Mouse (Mus musculus) embryonic facial prominence, embryonic 13.5 days (tissue): Measurements from ENCODE around the gene Srek1ip1. TPM values are rescaled to one million over a fixed set of nuclear protein-coding genes. Genes with fewer than 3 reads are reported as not detected.

Experiments used
- ATAC-seq: fragments of 200-750 bp; cut with Nextera tagmentation; 2 replicates; pipeline ENCODE4 v1.8.0; 2017; ENCODE audit warnings: low read depth; ENCODE audit not compliant: insufficient number of reproducible peaks, insufficient read depth, low FRiP score, low TSS enrichment
- H3K27ac ChIP-seq: fragments of 300-500 bp; sonication (generic); 2 replicates; pipeline ENCODE4 v1.5.1; 2015; ENCODE audit warnings: moderate library complexity, mild to moderate bottlenecking, inconsistent platforms
- H3K27me3 ChIP-seq: fragments of 300-500 bp; sonication (generic); 2 replicates; pipeline ENCODE4 v1.6.1; 2015; ENCODE audit warnings: mild to moderate bottlenecking, inconsistent platforms
- H3K36me3 ChIP-seq: fragments of 300-500 bp; sonication (generic); 2 replicates; pipeline ENCODE4 v1.6.1; 2015; ENCODE audit warnings: mild to moderate bottlenecking, inconsistent platforms
- H3K4me1 ChIP-seq: fragments of 300-500 bp; sonication (generic); 2 replicates; pipeline ENCODE4 v1.6.1; 2015; ENCODE audit warnings: inconsistent platforms
- H3K4me2 ChIP-seq: fragments of 300-500 bp; sonication (generic); 2 replicates; pipeline ENCODE4 v1.6.1; 2015; ENCODE audit warnings: moderate library complexity, mild to moderate bottlenecking, inconsistent platforms
- H3K4me3 ChIP-seq: fragments of 300-500 bp; sonication (generic); 2 replicates; pipeline ENCODE4 v1.5.1; 2015; ENCODE audit warnings: mild to moderate bottlenecking, inconsistent platforms
- H3K9ac ChIP-seq: fragments of 300-500 bp; sonication (generic); 2 replicates; pipeline ENCODE4 v1.6.1; 2015; ENCODE audit warnings: mild to moderate bottlenecking, inconsistent platforms
- H3K9me3 ChIP-seq: fragments of 300-500 bp; sonication (generic); 2 replicates; pipeline ENCODE4 v1.6.1; 2016; ENCODE audit warnings: inconsistent platforms
- WGBS: fragments of 180-500 bp; shearing (Covaris S2); methylation state at CpG from one replicate; pipeline ENCODE4 v1.1.7; 2015; ENCODE audit warnings: mixed read lengths; 5-methylcytosine and 5-hydroxymethylcytosine counted together
- polyA plus RNA-seq: library from polyadenylated mRNA; unstranded; fragments of >200 nt; fragmentation: Nextera tagmentation; extraction: Ambion mirVana; gene quantifications from 2 replicates; pipeline ENCODE4 v1.2.1, GENCODE M21; 2015

Srek1ip1 gene
- polyA plus RNA-seq, 1 experiment from 2014 or later = 26.2 TPM

- 88% methylated on average over 10 of the region's 13 CpGs for WGBS
- ATAC-seq = no peak
- H3K27ac ChIP-seq = no peak overlapping the region
Measured at GRCm38 (mm10) chr13:104843295-104844089, 51.2 kb downstream of the Srek1ip1 start.

GRCm38 (mm10) chr13:104853645-104854044 lies 61.4 kb downstream of the Srek1ip1 start:
- no peaks in the 10 kb centered on the region for H3K36me3 ChIP-seq
- ATAC-seq = no peak
- no peaks in the 10 kb centered on the region for H3K4me1 ChIP-seq
- H3K27me3 ChIP-seq = no peaks in the 10 kb centered on the region
- no peak overlapping the region for H3K27ac ChIP-seq
- no peak overlapping the region for H3K4me2 ChIP-seq
- H3K4me3 ChIP-seq = no peak overlapping the region
- no peak overlapping the region for H3K9ac ChIP-seq
- H3K9me3 ChIP-seq = no peaks in the 10 kb centered on the region
- 87% methylated on average over 2 of the region's 2 CpGs for WGBS

More at GRCm38 (mm10) chr13:104843295-104844089, 51.2 kb downstream of the Srek1ip1 start:
- Histone ChIP-seq H3K4me2 (no peak overlapping the region), H3K4me1 (no peaks in the 10 kb centered on the region), H3K36me3 (peaks cover 5% of the 10 kb centered on the region), H3K27me3 (no peaks in the 10 kb centered on the region), H3K9me3 (no peaks in the 10 kb centered on the region), H3K4me3 (no peak overlapping the region), H3K9ac (no peak overlapping the region)

- H3K9ac ChIP-seq = peak within 1 kb of the TSS; percentile 73
- H3K4me1 ChIP-seq = peaks cover 5% of the 10 kb centered on the region
- H3K36me3 ChIP-seq = no peaks in the 10 kb centered on the region
- no peak within 1 kb of the TSS for H3K27ac ChIP-seq
- no peaks in the 10 kb centered on the region for H3K9me3 ChIP-seq
- H3K27me3 ChIP-seq = peaks cover 24% of the 10 kb centered on the region
- H3K4me2 ChIP-seq = peak within 1 kb of the TSS; percentile 95
- peak; percentile 76; the same call in 1 of the 2 replicates for ATAC-seq
- H3K4me3 ChIP-seq = peak within 1 kb of the TSS; percentile 52
- 4% methylated on average over 38 of the region's 38 CpGs for WGBS
Measured at GRCm38 (mm10) chr13:104863127-104863979, 71.1 kb downstream of the Srek1ip1 start, which contains the start of gene Shisal2b. Gene Shisal2b, minus strand, starts transcription at chr13:104863893.

GRCm38 (mm10) chr13:104866726-104867125 lies 74.4 kb downstream of the Srek1ip1 start:
- Histone ChIP-seq H3K36me3 (no peaks in the 10 kb centered on the region), H3K9ac (no peak overlapping the region), H3K4me2 (no peak overlapping the region), H3K4me3 (no peak overlapping the region), H3K4me1 (peaks cover 7% of the 10 kb centered on the region), H3K27me3 (peaks cover 22% of the 10 kb centered on the region), H3K9me3 (no peaks in the 10 kb centered on the region), H3K27ac (no peak overlapping the region)
- ATAC-seq = no peak
- WGBS = 81% methylated on average over 5 of the region's 5 CpGs

GRCm38 (mm10) chr13:104869907-104870306 lies 77.6 kb downstream of the Srek1ip1 start:
- no peak for ATAC-seq
- no peak overlapping the region for H3K4me3 ChIP-seq
- WGBS = 87% methylated on average over 2 of the region's 2 CpGs
- H3K4me1 ChIP-seq = peaks cover 3% of the 10 kb centered on the region; the same call in 1 of the 2 replicates
- no peak overlapping the region for H3K4me2 ChIP-seq
- H3K9ac ChIP-seq = no peak overlapping the region
- no peak overlapping the region for H3K27ac ChIP-seq
- no peaks in the 10 kb centered on the region for H3K36me3 ChIP-seq
- no peaks in the 10 kb centered on the region for H3K9me3 ChIP-seq
- no peaks in the 10 kb centered on the region for H3K27me3 ChIP-seq

- no peak overlapping the region for H3K9ac ChIP-seq
- ATAC-seq = no peak
- no peaks in the 10 kb centered on the region for H3K36me3 ChIP-seq
- no peak overlapping the region for H3K27ac ChIP-seq
- H3K9me3 ChIP-seq = no peaks in the 10 kb centered on the region
- no peaks in the 10 kb centered on the region for H3K27me3 ChIP-seq
- no peak overlapping the region for H3K4me2 ChIP-seq
- H3K4me3 ChIP-seq = no peak overlapping the region
- no peaks in the 10 kb centered on the region for H3K4me1 ChIP-seq
- WGBS = 83% methylated on average over 4 of the region's 4 CpGs
Measured at GRCm38 (mm10) chr13:104878508-104878907, 86.2 kb downstream of the Srek1ip1 start.

- no peak for ATAC-seq
- Histone ChIP-seq H3K27me3 (no peaks in the 10 kb centered on the region), H3K4me2 (no peak overlapping the region), H3K4me1 (no peaks in the 10 kb centered on the region), H3K27ac (no peak overlapping the region), H3K9me3 (no peaks in the 10 kb centered on the region), H3K9ac (no peak overlapping the region), H3K36me3 (no peaks in the 10 kb centered on the region), H3K4me3 (no peak overlapping the region)
- 42% methylated on average over 13 of the region's 16 CpGs for WGBS
Measured at GRCm38 (mm10) chr13:104883566-104884249, 91.4 kb downstream of the Srek1ip1 start.

- WGBS = 74% methylated on average over 8 of the region's 8 CpGs
- no peak overlapping the region for H3K4me3 ChIP-seq
- H3K9ac ChIP-seq = no peak overlapping the region
- no peaks in the 10 kb centered on the region for H3K4me1 ChIP-seq
- ATAC-seq = no peak
- H3K9me3 ChIP-seq = no peaks in the 10 kb centered on the region
- no peak overlapping the region for H3K27ac ChIP-seq
- no peak overlapping the region for H3K4me2 ChIP-seq
- no peaks in the 10 kb centered on the region for H3K36me3 ChIP-seq
- no peaks in the 10 kb centered on the region for H3K27me3 ChIP-seq
Measured at GRCm38 (mm10) chr13:104886308-104887032, 94.2 kb downstream of the Srek1ip1 start.

Other genes starting within 250 kb of the Srek1ip1 start
- 37.1 and 42.0 TPM in 2 replicates for gene Cwc27, start 24.7 kb downstream of the Srek1ip1 start, polyA plus RNA-seq
- gene Shisal2b, start 71.4 kb downstream of the Srek1ip1 start, polyA plus RNA-seq = 0.96 TPM in 1 of 2 replicates, not detected in the other